In genomic region chr7:139438601-139438945, GRCm38 (mm10) we compare ENCODE assay signal across 22 mouse cellular contexts. TPM values are rescaled to one million over a fixed set of nuclear protein-coding genes. Genes with fewer than 3 reads are reported as not detected.
DNase-seq lines count a peak whose midpoint lies in the region; ATAC-seq and TF ChIP-seq lines count a peak whose summit lies in the region.
"Had no signal": no experiment of that assay in that cellular context is flagged by ENCODE, and none has a peak within 500 bp of the region (broad histone marks: within the 10 kb centered on the region; RNA-seq: fewer than 3 reads in every experiment).

No protein-coding gene starts in this region.

- H3K9ac ChIP-seq in hindbrain, embryonic 15.5 days: no peak overlapping the region
- H3K9ac ChIP-seq in hindbrain, embryonic 13.5 days: no peak overlapping the region
- no peak overlapping the region for H3K9ac ChIP-seq in midbrain, embryonic 14.5 days (replicated peaks; ENCODE audit: low read length)
- H3K9ac ChIP-seq in embryonic facial prominence, embryonic 12.5 days: no peak overlapping the region
- H3K9ac ChIP-seq: forebrain, embryonic 15.5 days; hindbrain, embryonic 12.5 days; intestine, embryonic 15.5 days; limb, embryonic 15.5 days; liver, embryonic 14.5 days; lung, embryonic 15.5 days had no signal

- DNase-seq in cerebellum, adult 2 months: peak in 1 of 2 experiments; percentile 43
- no peak for DNase-seq in cerebellum, adult 8-10 months
- DNase-seq in midbrain, embryonic 14.5 days: no peak
- no peak for DNase-seq in midbrain, embryonic 10.5 days (ENCODE audit: low spot score)
- DNase-seq: adrenal gland, postnatal 10 days; embryo, embryonic 11 days; gastrocnemius, postnatal 14 days; heart, adult 18-20 months; kidney, adult 8-10 months; kidney, postnatal 10 days; thymus, postnatal 25 days had no signal

- no peak for TF ChIP-seq CTCF in cerebellum, adult 2 months (IDR thresholded peaks at IDR 0.05; ENCODE audit: borderline replicate concordance, insufficient read depth, low read depth, low read length)

- no peaks in the 10 kb centered on the region for H3K9me3 ChIP-seq in hindbrain, embryonic 15.5 days
- H3K9me3 ChIP-seq in hindbrain, embryonic 13.5 days: no peaks in the 10 kb centered on the region
- H3K9me3 ChIP-seq in midbrain, embryonic 14.5 days (ENCODE audit: control insufficient read depth, low read length): no peaks in the 10 kb centered on the region
- H3K9me3 ChIP-seq in midbrain, embryonic 10.5 days (replicated peaks): no peaks in the 10 kb centered on the region
- no peaks in the 10 kb centered on the region for H3K9me3 ChIP-seq in embryonic facial prominence, embryonic 12.5 days
- H3K9me3 ChIP-seq: forebrain, embryonic 15.5 days; hindbrain, embryonic 12.5 days; intestine, embryonic 15.5 days; limb, embryonic 15.5 days; lung, embryonic 15.5 days; megakaryocyte, embryonic 14.5 days; neural tube, embryonic 13.5 days had no signal

- H3K27ac ChIP-seq in cerebellum, adult 2 months (ENCODE audit: insufficient read depth, low read length): peak overlapping the region; percentile 83
- H3K27ac ChIP-seq in hindbrain, embryonic 15.5 days (replicated peaks): no peak overlapping the region
- no peak overlapping the region; the same call in 1 of the 2 replicates for H3K27ac ChIP-seq in hindbrain, embryonic 13.5 days
- no peak overlapping the region for H3K27ac ChIP-seq in midbrain, embryonic 14.5 days (replicated peaks; ENCODE audit: low read depth, low read length)
- H3K27ac ChIP-seq in midbrain, embryonic 10.5 days (replicated peaks): no peak overlapping the region
- 0 out of 2 replicates have a peak overlapping the region, but pooled peaks have one; percentile 18 for H3K27ac ChIP-seq in embryonic facial prominence, embryonic 12.5 days
- H3K27ac ChIP-seq: forebrain, embryonic 15.5 days; hindbrain, embryonic 12.5 days; intestine, embryonic 15.5 days; limb, embryonic 15.5 days; liver, embryonic 14.5 days; lung, embryonic 15.5 days; neural tube, embryonic 13.5 days had no signal

- H3K27me3 ChIP-seq in cerebellum, adult 2 months (ENCODE audit: control insufficient read depth, insufficient read depth, low read length): no peaks in the 10 kb centered on the region
- no peaks in the 10 kb centered on the region for H3K27me3 ChIP-seq in hindbrain, embryonic 15.5 days
- H3K27me3 ChIP-seq in hindbrain, embryonic 13.5 days: no peaks in the 10 kb centered on the region
- no peaks in the 10 kb centered on the region for H3K27me3 ChIP-seq in midbrain, embryonic 14.5 days (ENCODE audit: control insufficient read depth, insufficient read depth, low read length)
- no peaks in the 10 kb centered on the region for H3K27me3 ChIP-seq in midbrain, embryonic 10.5 days (ENCODE audit: low read depth, poor library complexity, severe bottlenecking)
- H3K27me3 ChIP-seq in embryonic facial prominence, embryonic 12.5 days: no peaks in the 10 kb centered on the region
- H3K27me3 ChIP-seq: forebrain, embryonic 15.5 days; hindbrain, embryonic 12.5 days; intestine, embryonic 15.5 days; limb, embryonic 15.5 days; lung, embryonic 15.5 days; megakaryocyte, embryonic 14.5 days; neural tube, embryonic 13.5 days had no signal

- no peak for TF ChIP-seq POLR2A in cerebellum, adult 2 months (IDR thresholded peaks at IDR 0.05; ENCODE audit: borderline replicate concordance, insufficient read depth, low read length)

- no peak overlapping the region for H3K4me2 ChIP-seq in hindbrain, embryonic 15.5 days
- H3K4me2 ChIP-seq in hindbrain, embryonic 13.5 days: no peak overlapping the region
- H3K4me2 ChIP-seq in midbrain, embryonic 14.5 days (ENCODE audit: low read length): no peak overlapping the region
- no peak overlapping the region for H3K4me2 ChIP-seq in embryonic facial prominence, embryonic 12.5 days (replicated peaks)
- H3K4me2 ChIP-seq: forebrain, embryonic 15.5 days; hindbrain, embryonic 12.5 days; intestine, embryonic 15.5 days; limb, embryonic 15.5 days; lung, embryonic 15.5 days; neural tube, embryonic 13.5 days had no signal

- peaks cover 67% of the 10 kb centered on the region for H3K4me1 ChIP-seq in cerebellum, adult 2 months (ENCODE audit: control insufficient read depth, insufficient read depth, low read length)
- H3K4me1 ChIP-seq in hindbrain, embryonic 15.5 days (replicated peaks): peaks cover 31% of the 10 kb centered on the region
- peaks cover 36% of the 10 kb centered on the region for H3K4me1 ChIP-seq in hindbrain, embryonic 13.5 days (replicated peaks)
- peaks cover 14% of the 10 kb centered on the region; the same call in 1 of the 2 replicates for H3K4me1 ChIP-seq in midbrain, embryonic 14.5 days (ENCODE audit: control insufficient read depth, insufficient read depth, low read length)
- peaks cover 27% of the 10 kb centered on the region for H3K4me1 ChIP-seq in midbrain, embryonic 10.5 days
- H3K4me1 ChIP-seq in embryonic facial prominence, embryonic 12.5 days: peaks cover 36% of the 10 kb centered on the region

- no peaks in the 10 kb centered on the region for H3K36me3 ChIP-seq in hindbrain, embryonic 15.5 days
- H3K36me3 ChIP-seq in hindbrain, embryonic 13.5 days: no peaks in the 10 kb centered on the region
- no peaks in the 10 kb centered on the region for H3K36me3 ChIP-seq in midbrain, embryonic 14.5 days (ENCODE audit: control insufficient read depth, insufficient read depth, low read length)
- H3K36me3 ChIP-seq in midbrain, embryonic 10.5 days: no peaks in the 10 kb centered on the region
- H3K36me3 ChIP-seq in embryonic facial prominence, embryonic 12.5 days: no peaks in the 10 kb centered on the region
- H3K36me3 ChIP-seq: forebrain, embryonic 15.5 days; hindbrain, embryonic 12.5 days; intestine, embryonic 15.5 days; limb, embryonic 15.5 days; lung, embryonic 15.5 days; neural tube, embryonic 13.5 days had no signal

- ATAC-seq in hindbrain, embryonic 15.5 days (ENCODE audit: low FRiP score, low read depth): 0 out of 2 replicates have a peak, but pooled peaks have one; percentile 34
- ATAC-seq in hindbrain, embryonic 13.5 days (ENCODE audit: low FRiP score): no peak
- ATAC-seq in midbrain, embryonic 14.5 days (ENCODE audit: low FRiP score, low TSS enrichment): 0 out of 2 replicates have a peak, but pooled peaks have one; percentile 43
- ATAC-seq in embryonic facial prominence, embryonic 12.5 days (ENCODE audit: insufficient number of reproducible peaks, insufficient read depth, low FRiP score, low TSS enrichment): no peak
- ATAC-seq: forebrain, embryonic 15.5 days; intestine, embryonic 15.5 days had no signal

- 35% methylated on average over 4 of the region's 4 CpGs for WGBS in cerebellum, adult 2 months
- 77% methylated on average over 4 of the region's 4 CpGs for WGBS in hindbrain, embryonic 15.5 days
- WGBS in hindbrain, embryonic 13.5 days: 74% methylated on average over 4 of the region's 4 CpGs
- WGBS in midbrain, embryonic 14.5 days: 73% methylated on average over 4 of the region's 4 CpGs
- 83% methylated on average over 4 of the region's 4 CpGs for WGBS in midbrain, embryonic 10.5 days
- 77% methylated on average over 4 of the region's 4 CpGs for WGBS in embryonic facial prominence, embryonic 12.5 days

- H3K4me3 ChIP-seq in cerebellum, adult 2 months (replicated peaks; ENCODE audit: insufficient read depth, low read depth, low read length): no peak overlapping the region
- H3K4me3 ChIP-seq in hindbrain, embryonic 15.5 days: no peak overlapping the region
- no peak overlapping the region for H3K4me3 ChIP-seq in hindbrain, embryonic 13.5 days
- H3K4me3 ChIP-seq in midbrain, embryonic 14.5 days (replicated peaks; ENCODE audit: low read depth, low read length): no peak overlapping the region
- H3K4me3 ChIP-seq in midbrain, embryonic 10.5 days: no peak overlapping the region
- H3K4me3 ChIP-seq in embryonic facial prominence, embryonic 12.5 days: no peak overlapping the region
- H3K4me3 ChIP-seq: forebrain, embryonic 15.5 days; hindbrain, embryonic 12.5 days; intestine, embryonic 15.5 days; limb, embryonic 15.5 days; lung, embryonic 15.5 days; megakaryocyte, embryonic 14.5 days; neural tube, embryonic 13.5 days had no signal

RNA-seq across cellular contexts. Expression of gene Inpp5a, which starts 49.7 kb away (rescaled TPM):
- 164 and 181 TPM in 2 replicates for polyA plus RNA-seq in cerebellum, adult 2 months (2012; rRNA removed)
- polyA plus RNA-seq in hindbrain, embryonic 15.5 days (2015; fragmentation: Nextera tagmentation; extraction: Ambion mirVana): 21.1 and 24.6 TPM in 2 replicates
- 15.9 and 16.4 TPM in 2 replicates for polyA plus RNA-seq in hindbrain, embryonic 13.5 days (2015; fragmentation: Nextera tagmentation; extraction: Ambion mirVana)
- polyA plus RNA-seq in midbrain, embryonic 14.5 days (2014; fragmentation: Nextera tagmentation; extraction: Ambion mirVana): 21.0 and 23.0 TPM in 2 replicates
- 17.3 and 19.2 TPM in 2 replicates for polyA plus RNA-seq in midbrain, embryonic 10.5 days (2016; fragmentation: Nextera tagmentation; extraction: Ambion mirVana)
- polyA plus RNA-seq in embryonic facial prominence, embryonic 12.5 days (2016; fragmentation: Nextera tagmentation; extraction: Ambion mirVana): 29.9 and 34.1 TPM in 2 replicates

Comparison
In these comparisons a context has a peak if more than half of its experiments do, and no peak if none do; other contexts are left out.
1. ATAC-seq: peak in hindbrain, embryonic 15.5 days (single experiment) and midbrain, embryonic 14.5 days (single experiment); none in hindbrain, embryonic 13.5 days (single experiment) and embryonic facial prominence, embryonic 12.5 days (single experiment).
2. H3K27ac ChIP-seq: peak in cerebellum, adult 2 months (single experiment) and embryonic facial prominence, embryonic 12.5 days (single experiment); none in hindbrain, embryonic 15.5 days (single experiment), hindbrain, embryonic 13.5 days (single experiment), midbrain, embryonic 14.5 days (single experiment) and midbrain, embryonic 10.5 days (single experiment).